Mouse (Mus musculus) granulocyte monocyte progenitor cell, adult 5-6 weeks (primary cell): ENCODE measurements around the gene Kif26b. TPM values are rescaled to one million over a fixed set of nuclear protein-coding genes. Genes with fewer than 3 reads are reported as not detected.

Source experiments
- ATAC-seq: replicated peaks from 2 replicates; pipeline ENCODE4 v1.8.0; 2016; ENCODE audit warnings: mild to moderate bottlenecking, moderate TSS enrichment, inconsistent platforms; ENCODE audit not compliant: poor library complexity, severe bottlenecking
- total RNA-seq, 2 experiments: library from RNA; stranded (forward) in 1 of 2; stranded (reverse) in 1 of 2; fragments of 200-712, 200-1000 nt in 1 of 2; fragments of >200 nt in 1 of 2; fragmentation: Nextera tagmentation in 1 of 2; gene quantifications; 2 replicates each; pipeline ENCODE4 v1.2.3; 2014 to 2017

The Kif26b gene
- total RNA-seq (2014; fragmentation: Nextera tagmentation) (0.04 and 0.21 TPM in 2 replicates), total RNA-seq (2017) (under 0.01 and 0.21 TPM in 2 replicates)

DNA sequence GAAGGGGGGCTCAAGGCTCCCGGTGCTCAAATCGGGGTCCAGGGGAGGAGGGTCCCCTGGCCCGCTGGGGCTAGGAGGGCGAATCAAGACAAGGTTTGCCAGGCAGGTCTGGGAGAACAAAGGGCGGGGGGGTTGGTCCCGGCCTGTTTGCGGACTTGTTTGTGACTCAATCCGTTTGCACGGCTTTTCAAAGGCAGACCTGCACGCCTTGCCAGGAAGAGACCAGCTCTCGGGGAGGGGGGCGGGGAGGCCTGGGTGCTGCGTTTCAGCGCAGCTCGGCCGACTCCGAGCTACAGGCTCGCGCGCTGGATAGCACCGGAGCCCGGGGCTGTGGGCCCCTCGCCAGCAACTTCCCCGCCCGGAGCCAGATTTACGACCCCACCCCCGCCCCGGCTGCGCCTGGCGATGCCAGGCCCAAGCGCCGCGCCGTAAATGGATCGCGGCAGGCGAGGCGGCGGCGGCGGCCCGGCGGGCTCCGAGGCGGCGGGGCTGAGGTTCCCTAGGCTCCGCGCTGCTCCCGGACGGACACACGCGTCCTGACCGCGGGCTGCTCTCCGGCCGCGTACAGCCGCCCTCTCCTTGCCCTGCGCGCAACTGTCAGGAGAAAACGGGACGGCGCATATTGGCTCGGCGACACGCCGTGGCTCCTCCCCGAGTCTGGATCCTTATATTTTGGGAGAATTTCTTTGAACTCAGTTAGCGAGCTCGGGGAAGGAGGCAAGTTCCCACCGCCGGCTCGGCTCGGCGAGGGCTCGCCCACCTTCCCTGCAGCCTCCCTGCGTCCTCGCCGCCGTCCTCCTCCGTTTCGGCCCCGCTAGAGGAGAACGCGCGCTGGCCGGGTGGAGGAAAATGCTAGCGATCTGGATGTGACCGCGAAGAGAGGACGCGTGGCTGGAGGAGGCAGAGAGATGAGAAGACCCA is at the start of gene Kif26b:
Gene Kif26b (plus strand): TSS at position 695 of the 921 bp plus-strand sequence.
- peak; percentile 20 for ATAC-seq

DNA sequence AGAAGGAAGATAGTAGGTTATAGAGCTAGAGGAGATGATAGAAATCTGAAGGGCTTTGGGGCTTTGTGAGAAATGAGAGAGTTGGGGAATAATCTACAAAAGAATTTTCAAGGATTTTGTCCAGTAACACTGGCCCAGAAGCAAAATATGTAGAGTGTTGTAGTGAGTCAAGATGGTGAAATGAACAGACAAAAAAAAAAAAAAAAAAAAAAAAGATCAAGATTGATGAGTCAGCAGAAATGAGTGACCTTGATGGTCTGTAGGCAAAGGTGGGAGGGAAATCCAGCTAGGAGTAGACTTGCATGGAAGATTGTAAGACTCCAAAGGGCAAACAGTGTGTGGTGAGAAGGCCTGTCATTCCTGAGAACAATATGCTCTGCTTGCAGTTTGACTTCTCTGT is 45.1 kb upstream of the Kif26b start:
- ATAC-seq = no peak

DNA sequence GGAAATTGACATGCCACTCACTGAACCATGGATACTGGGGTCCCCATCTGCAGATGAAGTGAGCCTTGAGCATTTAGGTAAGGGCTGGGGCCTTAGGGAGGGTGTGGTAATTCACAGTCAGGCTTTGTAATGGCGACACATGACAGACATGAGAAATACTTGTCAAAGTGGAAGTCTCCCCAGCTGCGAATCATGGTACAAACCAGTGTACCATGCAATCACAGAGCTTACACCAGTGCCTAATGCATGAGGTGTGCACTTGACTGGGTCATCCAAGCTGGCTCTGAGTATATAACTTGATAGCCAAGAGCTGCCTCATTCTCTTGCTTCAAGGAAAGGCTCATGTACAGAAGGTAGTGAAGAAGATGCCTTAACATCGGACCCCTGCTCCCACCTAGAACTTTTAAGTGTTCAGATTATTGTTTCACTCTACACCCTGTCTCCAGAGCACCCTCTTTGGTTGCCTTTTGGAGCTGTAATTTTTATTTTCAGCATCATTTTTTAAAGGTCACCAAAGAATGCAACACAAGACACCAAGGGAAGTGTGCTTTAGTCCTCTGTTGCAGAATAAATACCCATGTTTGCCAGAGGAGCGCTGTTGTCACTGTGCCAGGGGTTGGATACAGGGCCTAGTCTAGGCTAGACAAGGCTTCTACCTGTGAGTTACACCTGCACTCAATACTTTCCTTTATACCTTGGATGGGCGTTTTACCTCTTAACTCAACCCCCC is 43.6 kb upstream of the Kif26b start:
- no peak for ATAC-seq

DNA sequence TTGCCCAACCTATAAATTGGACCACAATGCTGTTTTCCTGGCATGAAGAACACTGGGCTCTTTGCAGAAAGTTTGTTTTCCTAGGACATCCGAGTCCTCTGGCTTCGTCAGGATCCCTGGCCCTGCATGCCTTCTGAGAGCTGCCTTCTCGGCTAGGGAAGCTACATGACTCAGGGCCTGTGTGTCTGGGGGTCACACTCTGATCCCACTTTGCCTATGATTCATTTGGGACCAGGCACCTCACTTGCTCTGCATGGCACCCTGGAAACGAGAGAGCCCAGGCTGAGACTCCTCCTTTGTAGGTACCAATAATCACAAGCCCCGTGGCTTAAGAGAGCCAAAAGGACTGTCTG is 43.1 kb upstream of the Kif26b start:
- ATAC-seq = no peak

DNA sequence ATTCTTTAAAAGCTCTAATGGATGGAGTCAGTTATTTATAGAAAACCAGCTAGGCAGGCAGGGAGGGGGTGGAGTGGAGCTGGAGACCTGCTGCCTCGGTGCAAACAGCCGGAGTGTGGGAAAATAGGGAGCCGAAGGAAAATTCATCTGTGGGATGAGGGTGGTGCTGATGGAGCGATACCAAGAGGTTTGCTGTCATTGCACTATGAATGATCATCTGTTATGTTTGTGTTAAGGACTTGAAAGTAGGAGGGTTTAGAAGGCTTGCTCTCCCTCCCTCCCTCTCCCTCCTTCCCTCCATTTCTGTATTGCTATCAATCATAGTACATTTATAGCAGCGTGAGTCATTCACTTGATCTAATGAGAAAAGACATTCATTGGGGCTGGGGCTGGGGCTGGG is 42.1 kb upstream of the Kif26b start:
- no peak for ATAC-seq

DNA sequence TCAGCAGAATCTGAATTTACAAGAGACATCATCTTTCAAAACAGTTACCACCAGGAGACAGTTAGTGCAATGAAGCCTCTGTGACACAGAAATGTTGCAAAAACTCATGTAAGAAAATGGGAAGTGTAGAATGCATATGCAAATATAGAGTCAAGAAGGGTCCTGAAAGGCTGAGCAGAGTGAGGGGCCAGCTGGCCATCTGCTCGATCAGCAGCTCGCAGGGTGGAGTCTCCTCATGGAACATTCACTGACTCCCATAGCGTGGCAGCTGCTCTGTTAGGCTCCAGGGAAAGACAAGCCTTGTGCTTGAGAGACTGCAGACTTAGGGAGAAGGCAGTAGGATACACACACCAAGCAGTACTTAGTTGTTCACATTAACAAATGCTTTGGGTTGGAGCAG is 39.8 kb upstream of the Kif26b start:
- peak; percentile 73 for ATAC-seq

DNA sequence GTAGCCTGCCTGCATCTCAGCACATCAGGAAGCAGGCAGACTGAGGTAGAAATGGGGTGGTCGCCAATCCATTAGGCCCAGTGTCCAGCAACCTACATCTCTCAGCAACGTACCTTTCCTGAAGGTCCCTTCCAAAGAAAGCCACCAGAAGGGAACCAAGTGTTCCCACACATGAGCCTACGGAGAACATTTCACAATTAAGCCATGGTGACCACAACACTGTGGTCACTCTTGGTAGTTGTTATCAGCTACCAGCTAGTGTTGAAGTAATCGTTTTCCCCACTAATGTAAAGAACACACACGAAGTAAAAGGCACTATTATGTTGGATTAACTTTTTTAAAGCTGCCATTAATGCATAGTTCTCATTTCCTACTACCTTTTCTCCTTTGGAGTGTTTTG is 37.2 kb upstream of the Kif26b start:
- ATAC-seq = peak; percentile 68

DNA sequence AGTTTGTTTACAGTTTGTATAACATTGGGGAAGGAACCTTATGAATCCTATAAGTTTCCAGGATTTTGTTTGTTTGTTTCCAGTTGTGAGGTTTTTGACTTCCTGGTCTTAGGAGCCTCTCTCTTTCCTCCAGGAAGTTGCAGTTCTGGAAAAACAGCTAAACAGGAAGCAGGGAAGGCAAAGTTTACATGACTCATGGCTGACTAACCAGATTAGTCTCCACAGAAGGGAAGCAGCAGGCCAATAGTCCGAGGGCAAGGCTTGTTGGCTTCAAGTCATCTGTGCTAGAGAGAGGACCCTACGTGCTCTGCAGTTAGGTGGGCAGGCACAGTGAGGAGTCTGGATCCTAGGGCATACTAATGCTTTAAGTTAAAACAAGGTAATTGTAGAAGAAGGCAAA is 36.4 kb upstream of the Kif26b start:
- peak; percentile 21 for ATAC-seq

DNA sequence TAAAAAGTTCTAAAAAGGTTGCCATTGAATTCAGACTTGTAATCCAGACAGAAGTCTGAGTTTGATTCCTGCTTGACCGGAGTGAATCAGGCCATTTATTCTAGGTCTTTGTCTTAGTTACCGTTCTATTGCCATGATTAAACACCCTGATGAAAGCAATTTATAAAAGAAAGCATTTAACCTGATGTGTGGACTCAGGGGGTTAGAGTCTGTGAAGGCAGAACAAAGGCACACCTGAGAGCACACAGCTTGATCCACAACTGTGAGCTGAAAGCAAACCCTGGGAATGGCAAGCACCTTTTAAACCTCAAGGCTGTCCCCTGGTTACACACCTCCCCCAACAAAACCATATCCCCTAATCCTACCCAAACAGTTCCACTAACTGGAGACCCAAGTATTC is 32.7 kb upstream of the Kif26b start:
- ATAC-seq = no peak

DNA sequence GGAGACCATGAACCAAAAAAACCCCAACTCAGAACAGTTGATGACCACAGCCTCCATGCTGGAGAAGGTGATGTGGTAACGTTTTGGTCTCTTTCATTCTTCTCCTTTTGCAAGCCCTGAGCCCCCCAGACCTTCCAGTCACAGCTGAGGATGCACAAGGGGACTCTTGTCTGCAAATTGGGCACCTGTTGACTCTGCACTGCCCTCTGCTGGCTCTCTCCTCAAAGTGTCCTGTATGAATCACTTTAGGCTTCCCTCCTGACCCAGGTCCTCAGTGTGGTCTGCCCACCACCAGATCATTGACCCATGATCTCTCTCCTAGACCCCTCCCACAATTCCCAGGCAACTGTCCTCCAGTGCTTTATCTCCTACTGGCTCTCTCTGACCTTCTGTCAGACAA is 32.1 kb upstream of the Kif26b start:
- ATAC-seq = peak; percentile 90

DNA sequence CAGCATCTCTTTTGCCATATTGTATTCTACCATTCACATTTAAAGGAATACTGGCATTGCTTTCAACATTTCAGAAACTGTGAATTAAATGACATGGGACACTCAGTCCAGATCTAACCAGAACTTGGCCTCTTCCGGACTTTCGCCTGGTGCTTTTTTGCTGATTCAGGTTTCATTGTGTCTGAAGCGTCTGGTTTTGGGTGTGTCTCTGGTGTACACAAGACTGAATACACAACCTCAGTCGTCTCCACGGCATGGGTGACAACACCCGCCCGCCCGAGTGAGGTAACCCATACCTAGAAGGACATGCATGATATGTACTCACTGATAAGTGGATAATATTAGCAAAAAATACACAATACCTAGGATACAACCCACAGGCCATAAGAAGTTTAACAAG is 22.0 kb upstream of the Kif26b start:
- ATAC-seq = no peak

DNA sequence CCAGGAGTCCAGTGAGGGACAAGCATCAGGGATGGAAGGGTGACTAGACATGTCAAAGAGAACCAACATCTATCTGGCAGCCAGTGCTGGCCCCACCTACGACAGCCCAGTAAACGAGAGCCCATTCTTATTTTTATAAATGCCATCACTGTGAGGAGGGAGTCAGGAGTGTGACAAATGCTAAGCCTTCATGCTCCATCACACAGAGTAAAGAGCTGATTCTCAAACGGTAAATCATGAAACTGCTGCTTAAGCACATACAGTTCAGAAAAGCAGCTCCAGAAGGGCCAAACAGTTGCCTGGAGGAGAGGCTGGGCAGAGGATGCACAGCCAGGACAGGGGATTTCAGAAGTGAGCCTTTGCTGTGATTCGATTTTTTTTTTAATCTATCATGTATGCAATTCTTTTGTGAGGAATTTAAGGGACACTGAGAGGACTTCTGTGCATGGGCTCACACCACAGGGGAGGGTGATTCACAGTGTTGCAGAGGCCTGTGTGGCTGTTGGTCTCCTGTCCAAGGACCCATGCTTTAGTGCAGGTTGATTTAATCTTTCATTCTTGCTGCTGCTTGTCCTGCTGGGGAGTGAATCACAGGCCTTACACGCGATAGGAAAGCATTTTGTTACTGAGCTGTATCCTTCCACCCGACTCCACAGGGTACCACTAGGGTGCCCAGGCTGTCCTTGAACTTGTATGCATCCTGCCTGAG is 16.4 kb upstream of the Kif26b start:
- no peak for ATAC-seq

DNA sequence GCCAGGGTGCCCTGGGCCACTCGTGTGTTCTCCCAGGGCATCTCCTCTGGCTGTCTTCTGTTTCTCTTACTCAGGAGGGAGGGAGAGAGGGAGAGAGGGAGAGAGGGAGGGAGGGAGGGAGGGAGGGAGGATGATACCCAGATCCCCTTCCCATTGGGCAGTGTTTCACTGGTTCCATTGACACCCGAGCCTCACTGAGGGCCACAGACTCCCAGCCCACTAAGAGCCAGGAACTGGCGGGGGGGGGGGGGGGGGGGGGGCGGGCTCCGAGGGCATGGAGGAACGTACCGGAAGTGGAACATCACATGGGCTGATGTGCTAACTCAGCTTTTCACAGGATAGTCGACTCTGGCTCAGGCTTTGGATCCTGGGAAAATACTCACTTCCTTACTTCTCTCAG is 15.0 kb upstream of the Kif26b start:
- peak; percentile 67 for ATAC-seq

DNA sequence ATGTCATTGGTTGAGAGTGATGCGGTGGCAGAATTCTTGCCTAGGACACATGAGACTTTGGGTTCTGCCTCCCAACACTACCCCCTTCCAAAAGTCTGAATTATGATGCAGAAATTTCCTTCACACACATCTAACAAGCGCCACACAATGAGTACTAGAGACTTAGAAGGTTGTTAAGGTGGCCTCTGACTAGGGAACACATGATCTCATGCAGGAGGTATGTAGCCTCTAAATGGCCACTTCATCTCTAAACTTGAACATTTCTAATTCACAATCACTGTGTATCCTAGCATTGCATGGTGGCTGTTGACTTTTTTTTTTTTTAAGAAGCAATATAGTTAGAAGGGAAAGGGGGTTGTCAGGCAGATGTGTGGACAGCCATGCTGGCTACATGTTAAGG is 13.1 kb upstream of the Kif26b start:
- no peak for ATAC-seq

DNA sequence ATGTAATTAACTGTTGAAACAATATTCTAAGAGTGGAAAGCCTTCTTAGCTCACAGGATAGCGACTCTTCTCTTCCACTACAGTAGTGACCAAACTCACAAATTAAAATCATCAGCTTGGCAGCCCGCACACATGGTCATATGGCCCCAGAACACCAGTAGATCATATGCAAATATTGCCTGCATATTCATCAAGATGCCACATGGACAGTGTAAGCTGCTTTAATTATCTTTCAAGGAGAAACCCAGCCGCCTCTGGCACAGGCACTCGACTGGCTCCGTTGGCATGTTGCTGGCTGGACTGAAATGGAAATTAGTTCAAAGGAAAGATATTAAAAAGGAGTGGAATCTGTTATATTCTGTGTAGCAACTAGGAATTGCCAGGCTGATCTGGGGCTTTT is 6.5 kb upstream of the Kif26b start:
- ATAC-seq = no peak

DNA sequence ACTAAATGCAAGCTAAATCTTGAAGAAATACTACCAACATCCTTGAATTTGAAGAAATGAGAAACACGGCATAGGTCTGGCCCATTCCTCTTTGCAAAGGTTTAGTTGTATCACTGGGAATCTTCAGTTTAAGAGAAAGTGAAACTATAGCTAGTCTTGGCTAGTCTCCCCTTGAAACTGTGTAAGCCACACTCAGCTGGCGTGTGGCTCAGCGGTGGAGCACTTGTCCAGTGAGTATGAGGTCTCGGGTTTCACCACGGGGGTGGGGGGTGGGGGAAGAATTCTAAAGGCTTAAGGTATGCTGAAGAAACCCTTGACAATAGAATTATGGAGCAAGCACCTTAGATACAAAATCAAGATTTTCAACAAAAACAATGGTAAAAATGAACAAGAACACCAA is 5.8 kb upstream of the Kif26b start:
- 0 out of 2 replicates have a peak, but pooled peaks have one; percentile 34 for ATAC-seq

DNA sequence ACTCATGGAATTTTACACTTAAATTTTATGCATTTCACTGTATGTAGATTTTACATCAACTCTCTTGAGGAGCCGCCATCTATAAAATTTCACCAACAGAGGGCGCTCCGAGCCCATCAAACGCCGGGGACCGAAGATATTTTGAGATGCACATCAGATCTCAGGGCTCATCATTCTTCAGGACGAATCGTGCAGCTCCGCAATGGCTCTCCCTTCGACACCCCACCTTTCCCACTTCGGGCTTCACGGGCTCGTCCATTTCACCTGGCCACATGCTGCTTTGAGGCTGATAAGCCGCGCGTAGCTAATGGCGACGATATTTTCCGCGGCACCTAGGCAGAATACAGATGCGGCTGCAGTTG is 1.8 kb upstream of the Kif26b start:
- ATAC-seq = peak; percentile 41

DNA sequence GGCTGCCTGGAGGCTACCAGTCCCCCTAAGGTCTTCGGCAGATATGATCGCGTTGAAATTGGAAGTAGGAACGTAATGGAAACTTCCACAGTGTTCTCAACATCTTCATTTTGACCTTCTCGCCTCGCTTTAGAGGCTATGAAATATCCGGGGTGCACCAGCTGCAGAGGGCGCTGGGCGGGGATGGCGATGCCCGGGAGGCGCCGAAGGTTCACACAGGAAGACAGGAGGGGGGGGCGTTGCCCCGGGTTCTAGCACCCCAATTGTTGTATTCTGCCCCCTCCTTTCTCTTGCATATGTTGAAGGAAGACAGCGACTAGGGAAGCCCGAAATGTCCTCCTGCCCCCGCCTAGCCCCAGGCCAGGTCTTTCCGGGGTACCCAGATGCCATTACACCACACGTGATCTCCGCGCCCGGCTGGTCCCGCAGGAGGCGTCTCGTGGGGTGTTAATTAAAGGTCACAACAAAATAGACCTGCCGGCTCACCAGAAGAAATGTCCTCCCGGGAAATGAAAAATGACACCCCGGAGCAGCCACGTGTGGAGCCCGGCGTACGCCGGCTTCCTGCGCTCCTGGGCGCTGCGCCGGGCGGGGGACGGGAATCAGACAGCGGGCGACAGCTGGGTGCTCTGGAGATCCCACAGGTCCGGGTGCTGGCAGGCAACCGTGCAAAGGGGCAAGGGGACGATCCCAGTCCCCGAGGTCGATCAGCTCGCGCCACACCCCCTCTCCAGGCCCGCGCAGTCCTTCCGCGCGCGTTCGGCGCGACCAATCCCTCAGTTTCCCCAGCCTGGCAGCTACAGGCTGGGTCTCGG is 1.2 kb upstream of the Kif26b start:
- ATAC-seq = peak; percentile 16

DNA sequence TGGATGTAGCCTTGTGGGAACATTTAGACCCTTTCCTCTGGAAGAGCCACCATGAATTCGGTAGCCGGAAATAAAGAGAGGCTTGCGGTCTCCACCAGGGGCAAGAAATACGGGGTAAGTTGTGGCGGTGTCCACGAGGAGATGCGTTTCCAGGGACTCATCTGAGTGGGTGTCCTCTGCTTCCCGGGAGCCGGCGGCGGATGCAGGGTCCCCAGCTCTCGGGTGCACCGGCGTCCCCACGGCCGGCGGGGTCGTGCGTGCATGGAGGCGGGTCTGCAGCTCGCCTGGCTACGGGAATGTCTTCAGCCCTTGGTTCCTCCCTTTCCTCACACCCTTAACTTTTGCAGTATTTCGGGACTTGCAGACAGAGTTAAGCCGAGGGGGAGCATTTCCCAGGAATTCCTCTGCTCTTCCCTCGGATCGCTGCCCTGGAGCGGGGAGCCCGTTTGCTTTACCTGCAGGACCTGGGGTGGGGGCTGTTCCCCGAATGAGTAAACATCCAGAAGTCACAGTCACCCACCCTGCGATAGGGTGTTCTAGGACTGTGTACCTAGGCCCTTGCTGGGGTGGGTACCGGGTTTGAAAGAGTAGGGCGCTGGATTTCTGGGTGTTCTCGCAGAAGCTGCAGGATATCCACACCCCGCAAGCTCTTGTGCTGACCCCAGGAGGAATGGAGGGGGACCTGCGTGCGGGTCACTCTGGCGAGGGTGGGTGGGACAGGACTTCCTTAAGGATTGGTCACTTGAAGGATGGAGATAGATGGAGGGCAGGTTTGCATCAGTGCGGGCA is 781 bp downstream of the Kif26b start:
- ATAC-seq = no peak
